Mouse (Mus musculus) embryonic facial prominence, embryonic 13.5 days (tissue): ENCODE measurements around the gene Tha1. TPM values are rescaled to one million over a fixed set of nuclear protein-coding genes. Genes with fewer than 3 reads are reported as not detected.

Experiments used
- ATAC-seq: fragments of 200-750 bp; cut with Nextera tagmentation; 2 replicates; pipeline ENCODE4 v1.8.0; 2017; ENCODE audit warnings: low read depth; ENCODE audit not compliant: insufficient number of reproducible peaks, insufficient read depth, low FRiP score, low TSS enrichment
- H3K27ac ChIP-seq: fragments of 300-500 bp; sonication (generic); 2 replicates; pipeline ENCODE4 v1.5.1; 2015; ENCODE audit warnings: moderate library complexity, mild to moderate bottlenecking, inconsistent platforms
- H3K27me3 ChIP-seq: fragments of 300-500 bp; sonication (generic); 2 replicates; pipeline ENCODE4 v1.6.1; 2015; ENCODE audit warnings: mild to moderate bottlenecking, inconsistent platforms
- H3K36me3 ChIP-seq: fragments of 300-500 bp; sonication (generic); 2 replicates; pipeline ENCODE4 v1.6.1; 2015; ENCODE audit warnings: mild to moderate bottlenecking, inconsistent platforms
- H3K4me1 ChIP-seq: fragments of 300-500 bp; sonication (generic); 2 replicates; pipeline ENCODE4 v1.6.1; 2015; ENCODE audit warnings: inconsistent platforms
- H3K4me2 ChIP-seq: fragments of 300-500 bp; sonication (generic); 2 replicates; pipeline ENCODE4 v1.6.1; 2015; ENCODE audit warnings: moderate library complexity, mild to moderate bottlenecking, inconsistent platforms
- H3K4me3 ChIP-seq: fragments of 300-500 bp; sonication (generic); 2 replicates; pipeline ENCODE4 v1.5.1; 2015; ENCODE audit warnings: mild to moderate bottlenecking, inconsistent platforms
- H3K9ac ChIP-seq: fragments of 300-500 bp; sonication (generic); 2 replicates; pipeline ENCODE4 v1.6.1; 2015; ENCODE audit warnings: mild to moderate bottlenecking, inconsistent platforms
- H3K9me3 ChIP-seq: fragments of 300-500 bp; sonication (generic); 2 replicates; pipeline ENCODE4 v1.6.1; 2016; ENCODE audit warnings: inconsistent platforms
- WGBS: fragments of 180-500 bp; shearing (Covaris S2); methylation state at CpG from one replicate; pipeline ENCODE4 v1.1.7; 2015; ENCODE audit warnings: mixed read lengths; 5-methylcytosine and 5-hydroxymethylcytosine counted together
- polyA plus RNA-seq: library from polyadenylated mRNA; unstranded; fragments of >200 nt; fragmentation: Nextera tagmentation; extraction: Ambion mirVana; gene quantifications from 2 replicates; pipeline ENCODE4 v1.2.1, GENCODE M21; 2015

Tha1 gene
- polyA plus RNA-seq, 1 experiment from 2014 or later, result 2.7 TPM

- no peak overlapping the region for H3K4me3 ChIP-seq
- no peaks in the 10 kb centered on the region for H3K36me3 ChIP-seq
- 53% methylated on average over 6 of the region's 6 CpGs for WGBS
- no peak overlapping the region for H3K27ac ChIP-seq
- no peak overlapping the region for H3K9ac ChIP-seq
- peaks cover 47% of the 10 kb centered on the region for H3K27me3 ChIP-seq
- no peak for ATAC-seq
- no peaks in the 10 kb centered on the region for H3K9me3 ChIP-seq
- peaks cover 38% of the 10 kb centered on the region for H3K4me1 ChIP-seq
- H3K4me2 ChIP-seq, result no peak overlapping the region
These were observed 18.9 kb upstream of the Tha1 start for GRCm38 (mm10) chr11:117892199-117892598.

GRCm38 (mm10) chr11:117891581-117892175 is 18.4 kb upstream of the Tha1 start:
- ATAC-seq, result no peak
- Histone ChIP-seq H3K4me2 (no peak overlapping the region), H3K9ac (no peak overlapping the region), H3K36me3 (no peaks in the 10 kb centered on the region), H3K9me3 (no peaks in the 10 kb centered on the region), H3K4me3 (no peak overlapping the region), H3K27ac (no peak overlapping the region), H3K4me1 (peaks cover 38% of the 10 kb centered on the region), H3K27me3 (peaks cover 47% of the 10 kb centered on the region)
- WGBS, result 90% methylated on average over 19 of the region's 19 CpGs

- Histone ChIP-seq H3K4me2 (peak overlapping the region; percentile 65), H3K4me3 (no peak overlapping the region), H3K27ac (no peak overlapping the region), H3K9me3 (no peaks in the 10 kb centered on the region), H3K36me3 (no peaks in the 10 kb centered on the region), H3K4me1 (peaks cover 38% of the 10 kb centered on the region), H3K9ac (peak overlapping the region; percentile 60; the same call in 1 of the 2 replicates), H3K27me3 (peaks cover 47% of the 10 kb centered on the region)
- WGBS, result 25% methylated on average over 13 of the region's 13 CpGs
- ATAC-seq, result no peak; the same call in 1 of the 2 replicates
These were observed 17.4 kb upstream of the Tha1 start for GRCm38 (mm10) chr11:117890519-117891282.

GRCm38 (mm10) chr11:117889887-117890340 is 16.6 kb upstream of the Tha1 start:
- Histone ChIP-seq H3K36me3 (no peaks in the 10 kb centered on the region), H3K9ac (peak overlapping the region; percentile 60), H3K27me3 (peaks cover 47% of the 10 kb centered on the region), H3K9me3 (no peaks in the 10 kb centered on the region), H3K4me1 (peaks cover 38% of the 10 kb centered on the region), H3K27ac (peak overlapping the region; percentile 71), H3K4me2 (peak overlapping the region; percentile 65), H3K4me3 (peak overlapping the region; percentile 34)
- no peak for ATAC-seq
- WGBS, result 6% methylated on average over 11 of the region's 11 CpGs

GRCm38 (mm10) chr11:117888853-117889822 is 15.9 kb upstream of the Tha1 start:
- Histone ChIP-seq H3K4me1 (peaks cover 35% of the 10 kb centered on the region), H3K27me3 (peaks cover 47% of the 10 kb centered on the region), H3K9me3 (no peaks in the 10 kb centered on the region), H3K27ac (peak overlapping the region; percentile 71), H3K36me3 (no peaks in the 10 kb centered on the region), H3K4me3 (peak overlapping the region; percentile 34), H3K9ac (peak overlapping the region; percentile 60), H3K4me2 (peak overlapping the region; percentile 65)
- ATAC-seq, result no peak
- WGBS, result 3% methylated on average over 33 of the region's 33 CpGs

- Histone ChIP-seq H3K27ac (no peak overlapping the region), H3K36me3 (no peaks in the 10 kb centered on the region), H3K27me3 (peaks cover 47% of the 10 kb centered on the region), H3K9ac (peak overlapping the region; percentile 60; the same call in 1 of the 2 replicates), H3K9me3 (no peaks in the 10 kb centered on the region), H3K4me3 (peak overlapping the region; percentile 34), H3K4me2 (peak overlapping the region; percentile 65), H3K4me1 (peaks cover 40% of the 10 kb centered on the region)
- no peak for ATAC-seq
- 12% methylated on average over 20 of the region's 20 CpGs for WGBS
These were observed 15.0 kb upstream of the Tha1 start for GRCm38 (mm10) chr11:117888168-117888852.

- Histone ChIP-seq H3K4me1 (peaks cover 54% of the 10 kb centered on the region), H3K27me3 (peaks cover 33% of the 10 kb centered on the region)
These were observed 12.7 kb upstream of the Tha1 start for GRCm38 (mm10) chr11:117886000-117886399.

GRCm38 (mm10) chr11:117882208-117882607 is 8.9 kb upstream of the Tha1 start:
- H3K27ac ChIP-seq, result 0 out of 2 replicates have a peak overlapping the region, but pooled peaks have one; percentile 28

More at GRCm38 (mm10) chr11:117886000-117886399, 12.7 kb upstream of the Tha1 start:
- no peak for ATAC-seq
- Histone ChIP-seq H3K9me3 (no peaks in the 10 kb centered on the region), H3K4me3 (no peak overlapping the region), H3K4me2 (no peak overlapping the region), H3K36me3 (no peaks in the 10 kb centered on the region), H3K9ac (no peak overlapping the region), H3K27ac (no peak overlapping the region)
- 52% methylated on average over 5 of the region's 5 CpGs for WGBS

GRCm38 (mm10) chr11:117881787-117882186 is 8.5 kb upstream of the Tha1 start:
- WGBS, result 10% methylated on average over 8 of the region's 8 CpGs
- no peaks in the 10 kb centered on the region for H3K36me3 ChIP-seq

More at GRCm38 (mm10) chr11:117882208-117882607, 8.9 kb upstream of the Tha1 start:
- Histone ChIP-seq H3K27me3 (0 out of 2 replicates have a peak, but pooled peaks cover 4% of the 10 kb centered on the region), H3K36me3 (no peaks in the 10 kb centered on the region), H3K4me2 (no peak overlapping the region), H3K9ac (0 out of 2 replicates have a peak overlapping the region, but pooled peaks have one; percentile 11), H3K4me3 (no peak overlapping the region), H3K4me1 (peaks cover 39% of the 10 kb centered on the region), H3K9me3 (no peaks in the 10 kb centered on the region)
- 92% methylated on average over 1 of the region's 1 CpGs for WGBS
- ATAC-seq, result no peak

GRCm38 (mm10) chr11:117880977-117881358 is 7.7 kb upstream of the Tha1 start:
- H3K4me3 ChIP-seq, result no peak overlapping the region
- H3K27me3 ChIP-seq, result 0 out of 2 replicates have a peak, but pooled peaks cover 4% of the 10 kb centered on the region
- H3K27ac ChIP-seq, result no peak overlapping the region
- H3K9ac ChIP-seq, result no peak overlapping the region
- ATAC-seq, result no peak
- no peaks in the 10 kb centered on the region for H3K9me3 ChIP-seq
- WGBS, result 80% methylated on average over 6 of the region's 6 CpGs
- H3K4me2 ChIP-seq, result no peak overlapping the region
- peaks cover 39% of the 10 kb centered on the region for H3K4me1 ChIP-seq
- H3K36me3 ChIP-seq, result no peaks in the 10 kb centered on the region

More at GRCm38 (mm10) chr11:117881787-117882186, 8.5 kb upstream of the Tha1 start:
- Histone ChIP-seq H3K9me3 (no peaks in the 10 kb centered on the region), H3K4me3 (no peak overlapping the region), H3K4me2 (no peak overlapping the region), H3K27me3 (0 out of 2 replicates have a peak, but pooled peaks cover 4% of the 10 kb centered on the region), H3K9ac (no peak overlapping the region), H3K27ac (0 out of 2 replicates have a peak overlapping the region, but pooled peaks have one; percentile 28), H3K4me1 (peaks cover 39% of the 10 kb centered on the region)
- ATAC-seq, result no peak
